Mouse (Mus musculus): ENCODE data around the gene Bag5.
"Not testable (repeated sequence)": the region's sequence is repeated elsewhere in the genome, so short reads cannot be mapped to it uniquely, and the experiment has no call there.

The Bag5 gene

DNA sequence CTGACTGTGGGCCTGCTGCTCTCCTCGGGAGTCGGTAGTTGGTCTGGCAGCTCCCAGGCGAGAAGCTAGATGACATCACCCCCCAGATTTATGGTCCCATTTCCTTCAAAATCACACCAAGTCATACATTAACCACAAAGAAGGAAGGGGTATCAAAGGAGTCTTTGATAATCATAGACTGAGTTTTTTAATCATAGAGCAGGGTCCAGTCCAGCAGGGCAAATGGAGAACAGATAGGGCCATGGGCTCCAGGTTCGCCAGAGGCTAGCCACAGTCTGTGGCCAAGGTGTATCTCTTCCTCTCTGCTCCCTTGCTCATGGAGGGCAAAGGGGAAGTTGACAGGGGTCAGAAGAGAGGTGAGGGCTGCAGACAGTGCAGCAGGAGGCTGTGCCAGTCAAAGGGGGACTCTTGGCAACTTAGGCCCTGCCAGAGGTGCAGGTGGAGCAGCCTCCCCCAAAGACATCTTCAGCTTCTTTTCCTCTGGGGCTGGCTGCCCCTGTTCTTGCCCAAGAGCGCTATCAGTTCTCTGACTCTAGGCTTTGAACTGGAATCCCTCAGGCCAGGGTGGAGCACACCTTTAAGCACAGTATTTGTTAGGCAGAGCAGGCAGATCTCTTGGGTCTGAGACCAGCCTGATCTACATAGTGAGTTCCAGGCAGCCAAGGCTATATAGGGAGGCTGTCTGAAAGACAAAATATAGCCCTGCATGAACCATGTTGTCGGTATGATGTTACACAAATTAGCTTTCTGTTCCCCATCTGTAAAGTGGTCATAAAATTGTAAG lies 37.1 kb downstream of the Bag5 start:
- DNase-seq (ENCODE audit: low spot score in 2 of 2), result no peak

- DNase-seq (ENCODE audit: low spot score in 2 of 2), result no peak
Observed at GRCm38 (mm10) chr12:111674850-111675486, 38.1 kb downstream of the Bag5 start.

- DNase-seq (ENCODE audit: low spot score in 2 of 2), result no peak
Observed at GRCm38 (mm10) chr12:111672581-111672980, 40.5 kb downstream of the Bag5 start.

DNA sequence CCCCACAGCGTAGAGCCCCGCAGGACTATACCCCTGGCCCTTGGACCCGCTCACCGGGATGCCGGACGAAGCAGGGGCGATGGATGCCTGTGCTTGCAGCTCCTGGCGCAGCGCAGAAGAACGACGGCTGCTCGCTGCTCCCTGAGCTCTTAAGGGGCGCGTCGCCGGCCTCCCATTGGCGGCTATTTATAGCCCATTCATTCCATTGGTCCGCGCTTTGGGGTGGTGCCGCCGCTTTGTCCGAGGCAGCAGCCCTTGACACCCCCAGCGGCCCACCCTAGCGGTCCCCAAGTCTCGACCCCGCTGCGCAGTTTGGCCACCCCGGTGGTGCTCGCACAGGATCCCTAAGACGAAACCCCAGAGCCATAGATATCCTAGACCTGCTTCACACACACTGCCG lies 40.9 kb downstream of the Bag5 start, which contains the start of gene Ckb:
Gene Ckb, minus strand, starts transcription at position 163 of the 400 bp plus-strand sequence.
- peak in 1 of 2 experiments; percentile 47 for DNase-seq (ENCODE audit: low spot score in 2 of 2)

DNA sequence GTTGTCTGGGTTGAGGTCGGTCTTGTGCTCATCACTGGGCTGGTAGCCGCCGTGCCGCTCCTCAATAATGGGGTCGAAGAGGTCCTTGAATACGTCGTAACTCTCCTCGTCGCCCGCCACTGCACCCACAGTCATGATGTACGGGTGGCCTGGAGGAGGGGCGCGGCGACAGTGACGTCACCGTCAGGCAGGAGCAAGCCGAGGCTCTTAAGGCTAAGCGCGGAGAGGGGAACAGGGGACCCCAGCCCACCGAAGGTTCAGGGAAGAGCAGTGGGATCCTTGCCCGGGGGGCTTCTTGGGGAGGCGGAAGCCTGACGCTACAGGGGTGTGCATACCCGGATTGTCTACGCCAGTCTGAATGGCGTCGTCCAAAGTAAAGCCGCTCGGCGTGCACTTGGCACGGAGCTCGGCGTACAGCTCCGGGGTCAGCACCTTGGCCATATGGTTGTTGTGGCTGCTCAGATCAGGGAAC lies 41.6 kb downstream of the Bag5 start:
- peak in 1 of 2 experiments; percentile 61 for DNase-seq (ENCODE audit: low spot score in 2 of 2)

- DNase-seq (ENCODE audit: low spot score in 2 of 2), result no peak
Observed at GRCm38 (mm10) chr12:111670976-111671375, 42.1 kb downstream of the Bag5 start.

GRCm38 (mm10) chr12:111670371-111670971 lies 42.6 kb downstream of the Bag5 start:
- DNase-seq (ENCODE audit: low spot score in 2 of 2), result no peak

DNA sequence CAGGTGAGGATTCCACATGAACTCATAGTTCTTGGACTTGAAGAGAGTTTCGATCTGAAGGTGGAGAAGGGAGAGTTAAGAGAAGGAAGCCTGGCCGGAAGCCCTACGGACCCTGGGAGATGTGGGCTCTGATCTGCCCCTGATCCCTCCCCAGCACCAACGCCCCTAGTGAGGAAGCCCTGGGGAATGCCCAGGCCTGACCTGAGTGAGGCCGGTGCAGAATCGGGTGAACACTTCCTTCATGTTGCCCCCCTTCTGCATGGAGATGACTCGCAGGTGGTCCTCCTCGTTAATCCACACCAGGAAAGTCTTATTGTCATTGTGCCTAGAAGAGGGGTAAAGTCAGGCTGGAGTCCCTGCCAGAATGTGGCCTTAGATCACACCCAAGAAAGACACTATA lies 43.1 kb downstream of the Bag5 start:
- DNase-seq (ENCODE audit: low spot score in 2 of 2), result no peak

- DNase-seq (ENCODE audit: low spot score in 2 of 2), result no peak
Observed at GRCm38 (mm10) chr12:111669000-111669788, 43.9 kb downstream of the Bag5 start.

DNA sequence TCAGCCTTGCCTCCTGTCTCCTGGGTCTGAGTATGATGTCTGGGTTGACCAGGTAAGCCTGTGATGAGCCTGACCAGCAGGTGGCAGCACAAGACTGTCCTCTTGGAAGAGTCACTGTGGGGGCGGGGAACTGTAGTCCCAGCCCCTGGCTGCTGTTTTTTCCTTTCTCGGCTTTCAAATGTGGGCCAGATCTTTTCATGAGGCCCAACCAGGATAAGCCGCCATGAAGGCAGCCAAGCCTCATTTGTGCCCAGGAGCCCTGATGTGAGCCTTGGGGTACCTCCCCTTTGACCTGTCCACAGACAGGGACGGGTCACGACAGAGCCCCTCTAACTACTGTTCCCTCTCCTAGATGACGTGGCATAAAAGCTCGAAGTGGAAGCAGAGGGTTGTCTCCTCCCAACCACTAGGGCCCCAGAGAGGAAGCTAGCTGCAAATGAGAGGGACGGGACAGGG lies 44.6 kb downstream of the Bag5 start:
- peak; percentile 84 to 95 for DNase-seq (ENCODE audit: low spot score in 2 of 2)

DNA sequence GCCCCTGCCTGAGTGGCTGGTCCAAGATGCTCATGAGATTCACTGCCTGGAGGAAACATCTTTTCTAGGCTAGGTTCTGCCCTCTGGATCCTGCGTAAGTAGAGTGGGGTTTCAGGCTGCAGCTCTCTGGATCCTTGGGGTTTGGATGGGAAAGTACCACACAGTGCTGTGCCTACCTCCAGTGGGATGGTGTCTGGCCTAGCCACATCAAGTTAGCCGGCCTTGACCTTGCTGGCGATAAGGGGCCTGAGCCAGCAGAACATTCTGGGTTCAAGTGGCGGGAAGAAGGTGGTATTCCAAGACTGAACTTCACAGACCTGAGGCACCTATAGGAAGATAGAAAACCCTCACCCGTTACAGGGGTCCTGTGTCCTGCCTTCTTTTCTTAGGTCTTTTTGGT lies 45.6 kb downstream of the Bag5 start:
- DNase-seq (ENCODE audit: low spot score in 2 of 2), result no peak

DNA sequence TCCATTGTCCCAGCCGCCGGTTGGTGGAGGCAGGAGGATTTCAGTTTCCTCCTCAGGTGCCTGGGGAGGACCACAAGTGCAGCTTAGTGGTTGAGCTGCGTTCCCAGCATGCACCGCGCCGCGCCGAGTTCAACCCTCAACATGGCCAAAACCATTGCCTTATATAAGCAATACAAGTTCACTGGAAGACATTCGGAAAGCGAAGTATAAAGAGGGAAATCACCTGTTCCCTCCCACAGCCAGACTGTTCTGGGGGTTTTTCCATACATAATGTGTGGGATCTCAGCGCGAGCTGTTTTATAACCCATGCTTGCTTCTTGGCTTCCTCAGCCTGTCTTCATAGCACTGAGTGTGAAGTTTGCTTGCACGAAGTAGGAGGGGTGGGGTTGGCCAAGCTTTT lies 46.7 kb downstream of the Bag5 start:
- no peak for DNase-seq (ENCODE audit: low spot score in 2 of 2)

DNA sequence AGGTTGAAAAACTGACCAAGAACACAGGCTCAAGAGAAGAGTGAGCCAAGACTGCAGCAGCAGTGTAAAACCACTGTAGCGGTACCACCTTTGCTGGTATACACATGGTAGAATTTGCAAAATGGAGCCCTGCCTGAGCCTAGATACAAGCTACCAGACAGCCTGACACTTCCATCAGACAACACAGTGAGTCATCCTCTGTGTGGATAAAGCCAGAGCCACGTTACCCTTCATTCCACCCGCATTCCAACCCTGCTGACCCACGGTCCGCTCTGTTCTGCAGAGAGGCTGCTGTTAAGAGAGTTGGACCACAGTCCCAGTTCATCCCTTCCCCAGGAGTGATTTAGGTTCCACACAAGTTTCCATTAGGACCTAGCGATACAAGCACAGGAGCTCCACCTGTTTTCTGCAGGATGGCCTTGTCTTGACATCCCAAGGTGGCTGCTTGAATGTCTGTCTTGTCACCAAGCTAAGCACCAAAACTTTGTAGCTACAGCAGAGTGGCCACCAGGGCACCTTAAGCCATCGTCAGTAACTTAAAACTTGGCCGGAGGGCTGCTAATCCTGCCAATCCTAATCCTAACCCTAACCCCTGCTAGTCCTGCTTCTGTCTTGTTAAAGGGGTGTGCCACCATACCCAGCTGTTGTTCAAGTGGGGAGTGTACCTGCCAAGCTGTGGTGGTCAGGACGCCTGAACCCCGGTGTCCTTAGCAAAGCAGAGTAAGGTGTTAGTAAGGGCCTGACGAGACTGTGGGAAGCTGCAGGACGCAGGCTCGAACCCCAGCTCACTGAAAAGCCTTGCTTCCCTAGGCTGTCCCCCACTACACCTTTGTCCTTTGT lies 47.8 kb downstream of the Bag5 start:
- DNase-seq (ENCODE audit: low spot score in 2 of 2), result no peak

GRCm38 (mm10) chr12:111664144-111664634 lies 48.9 kb downstream of the Bag5 start:
- no peak for DNase-seq (ENCODE audit: low spot score in 2 of 2)

- no peak for DNase-seq (ENCODE audit: low spot score in 2 of 2)
Observed at GRCm38 (mm10) chr12:111663228-111664143, 49.6 kb downstream of the Bag5 start.

GRCm38 (mm10) chr12:111661554-111661953 lies 51.5 kb downstream of the Bag5 start:
- DNase-seq (ENCODE audit: low spot score in 2 of 2), result not testable (repeated sequence)

- no peak for DNase-seq (ENCODE audit: low spot score in 2 of 2)
Observed at GRCm38 (mm10) chr12:111660628-111661027, 52.4 kb downstream of the Bag5 start.

Data from spleen, postnatal 10 days (tissue).